Mouse (Mus musculus) adrenal gland, adult (tissue): ENCODE data around the gene Cfap46.

ENCODE experiments used
- DNase-seq, 2 experiments: peaks; one replicate each; pipeline ENCODE4 v3.0.0; 2022 to 2023; ENCODE audit warnings: low spot score in 1 of 2; ENCODE audit not compliant: inconsistent age in 2 of 2

Cfap46 gene

DNA sequence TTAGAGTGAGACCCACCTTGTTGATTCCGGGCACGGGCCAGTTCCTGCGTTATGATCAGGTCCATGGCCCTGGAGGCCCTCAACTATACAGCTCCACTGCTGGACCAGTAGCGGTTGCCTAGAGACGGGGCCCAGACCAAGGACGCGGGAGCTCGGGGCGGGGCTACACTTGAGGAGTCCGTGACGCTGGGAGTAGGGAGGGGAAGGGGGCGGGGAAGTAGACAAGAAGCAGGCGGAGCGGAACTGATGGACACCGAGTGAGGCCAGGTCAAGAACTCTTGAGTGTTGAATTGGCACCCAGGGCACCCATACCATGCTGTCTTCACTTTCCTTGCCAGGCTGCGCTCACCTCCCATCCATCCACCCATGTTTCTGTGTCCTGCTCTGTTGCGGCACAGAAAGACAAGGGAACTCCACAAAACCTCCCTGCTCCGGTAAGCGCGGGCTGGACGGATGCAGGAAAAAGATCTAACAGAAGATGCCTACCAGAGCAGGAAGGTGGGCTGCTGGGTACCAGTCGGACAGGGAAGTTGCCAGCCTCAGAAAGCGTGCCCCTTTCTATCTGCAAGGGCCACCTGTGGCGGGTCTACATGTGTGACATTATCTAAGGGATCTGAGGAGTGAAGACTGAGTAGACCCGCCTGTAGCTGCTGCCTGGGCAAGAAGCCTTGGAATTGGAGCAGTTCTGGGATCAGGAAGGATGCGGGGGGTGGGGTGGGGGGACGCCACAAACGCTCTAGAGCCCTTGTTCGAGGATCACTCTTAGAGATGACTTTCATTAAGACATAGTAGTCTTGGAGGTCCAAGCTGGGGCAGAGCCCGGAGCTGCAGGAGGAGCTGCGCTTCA lies at the start of gene Cfap46:
Gene Cfap46, minus strand, starts transcription at position 112 of the 847 bp plus-strand sequence.
- DNase-seq = peak; percentile 92 to 97

DNA sequence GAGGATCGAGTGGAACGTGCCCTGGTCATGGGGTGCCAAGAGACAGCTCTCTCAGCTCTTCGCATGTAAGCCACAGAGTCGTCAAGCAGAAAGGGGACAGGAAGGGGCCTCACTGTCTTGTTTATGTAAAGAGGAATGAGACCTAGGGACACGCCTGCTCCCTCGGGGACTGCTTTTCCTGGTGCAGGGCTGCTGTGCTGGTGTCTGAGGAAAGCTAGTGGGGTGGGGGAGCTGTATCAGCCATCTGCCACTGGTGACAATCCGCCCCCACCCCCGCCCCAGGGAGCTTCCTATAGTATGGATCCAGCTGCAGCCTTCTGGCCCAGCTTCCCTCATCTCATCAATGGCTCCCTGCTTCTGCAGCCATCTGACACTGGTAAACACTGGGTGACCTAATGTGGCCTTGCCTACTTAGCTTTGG lies 47.7 kb upstream of the Cfap46 start:
- no peak for DNase-seq

DNA sequence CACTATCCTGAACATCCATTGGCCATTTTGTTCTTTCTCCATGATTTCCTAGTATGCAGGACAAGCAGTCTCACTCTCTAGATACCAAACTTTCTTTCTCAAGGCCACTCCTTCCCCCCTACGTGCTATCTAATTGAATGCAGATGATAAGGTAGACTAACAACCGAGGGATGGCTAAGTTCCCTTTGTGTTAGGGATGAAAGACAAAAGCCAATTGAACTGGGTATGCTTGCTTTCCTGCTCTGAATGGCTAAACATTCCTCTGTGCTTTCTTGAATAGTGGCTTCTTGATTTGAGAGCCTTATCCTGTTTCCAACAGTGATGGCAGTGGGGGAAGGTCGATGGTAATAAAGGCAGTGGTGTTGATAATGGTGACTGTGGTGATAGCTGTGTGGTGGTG lies 43.5 kb upstream of the Cfap46 start:
- no peak for DNase-seq

DNA sequence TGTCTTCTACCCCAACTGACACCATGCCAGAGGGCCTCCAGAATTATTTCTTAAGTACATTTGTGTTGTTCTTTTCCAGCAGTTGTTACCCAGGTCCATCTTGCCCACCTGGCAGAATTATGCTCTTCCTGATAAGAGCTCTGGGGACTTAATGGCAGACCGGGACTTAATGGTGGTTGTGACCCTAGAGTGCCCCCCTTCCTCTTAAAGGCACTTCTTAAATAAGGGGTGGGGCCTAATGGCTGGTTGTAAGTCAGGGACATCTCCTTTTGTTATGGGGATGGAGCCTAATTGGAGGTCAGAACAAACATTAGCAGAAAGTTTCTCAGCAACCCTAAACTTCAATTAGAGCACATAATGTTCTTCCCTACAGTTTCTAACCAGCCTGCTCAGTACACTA lies 42.0 kb upstream of the Cfap46 start:
- DNase-seq = no peak

DNA sequence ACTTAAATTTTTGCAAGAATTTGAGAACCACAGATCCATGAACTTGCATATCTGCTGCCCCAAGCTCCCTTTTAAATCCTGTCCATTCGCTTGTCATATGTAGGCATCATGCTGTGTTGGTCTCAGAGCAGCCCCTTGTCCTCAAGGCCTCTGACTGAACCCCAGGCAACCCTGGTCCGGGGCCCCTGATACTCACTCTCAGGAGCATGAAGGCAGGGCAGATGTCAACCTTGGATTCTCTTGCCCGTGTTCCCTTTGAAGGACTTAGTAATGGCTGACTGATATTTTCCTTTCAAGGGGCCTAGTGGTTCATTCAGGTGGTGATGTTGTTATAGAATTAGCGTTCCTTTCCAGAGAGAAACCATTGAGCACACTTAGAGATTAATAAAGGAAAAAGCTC lies 40.4 kb upstream of the Cfap46 start:
- DNase-seq = no peak

DNA sequence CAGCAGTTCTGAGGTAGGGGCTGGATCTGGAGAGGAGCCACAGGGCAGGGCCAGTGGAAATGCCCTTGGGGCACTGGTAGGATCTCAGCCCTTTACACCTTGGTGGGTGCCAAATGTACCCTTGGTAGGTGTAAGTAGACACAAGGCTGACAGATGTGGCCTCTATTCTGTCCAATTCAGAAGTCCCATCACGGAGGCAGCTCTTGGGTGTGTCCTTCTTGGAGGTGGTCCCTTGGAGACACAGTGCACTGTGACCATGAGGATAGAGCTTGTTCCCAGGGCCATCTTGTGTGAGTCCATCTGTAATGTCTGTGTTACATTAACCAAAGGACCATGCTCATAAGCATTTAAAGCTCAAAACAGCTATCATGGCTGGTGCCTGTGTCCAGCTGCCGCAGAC lies 37.6 kb upstream of the Cfap46 start:
- no peak for DNase-seq

DNA sequence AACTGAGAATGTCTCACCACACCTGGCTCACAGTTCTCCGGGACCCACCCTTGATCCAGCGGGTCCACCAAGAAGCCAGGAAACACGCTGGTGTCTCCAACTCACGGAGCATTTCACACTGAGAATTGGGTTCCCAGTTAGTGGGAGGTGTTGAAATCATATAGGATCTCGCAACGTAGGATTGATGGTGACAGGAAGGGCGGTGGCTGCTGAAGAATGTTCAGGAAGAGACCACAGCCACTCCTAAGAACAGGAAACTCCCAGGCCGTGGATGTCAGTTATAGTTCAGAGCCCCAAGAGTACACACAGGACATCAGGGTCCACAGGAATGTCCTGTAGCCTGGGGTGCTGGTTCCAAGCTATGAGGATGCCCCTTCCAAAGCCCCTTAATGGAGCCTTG lies 34.2 kb upstream of the Cfap46 start:
- no peak for DNase-seq

DNA sequence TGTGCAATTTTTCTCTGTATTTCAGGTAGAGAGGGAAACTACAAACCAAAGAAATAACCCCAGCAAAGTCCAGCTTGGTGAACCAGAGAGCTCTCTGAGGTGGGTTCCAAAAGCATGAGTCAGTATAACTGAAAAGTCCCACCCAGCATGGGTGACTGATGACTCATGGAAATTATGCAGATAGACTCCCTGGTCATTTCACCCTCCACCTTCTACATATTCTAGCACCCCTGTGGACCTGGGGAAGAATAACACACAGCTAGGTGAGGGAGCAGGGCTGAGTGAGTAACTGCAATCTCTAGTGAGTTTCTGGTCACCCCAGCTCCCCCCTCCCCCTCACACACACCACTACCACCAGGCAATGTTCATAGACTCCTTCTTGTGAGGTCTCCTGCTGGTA lies 28.2 kb upstream of the Cfap46 start:
- no peak for DNase-seq

DNA sequence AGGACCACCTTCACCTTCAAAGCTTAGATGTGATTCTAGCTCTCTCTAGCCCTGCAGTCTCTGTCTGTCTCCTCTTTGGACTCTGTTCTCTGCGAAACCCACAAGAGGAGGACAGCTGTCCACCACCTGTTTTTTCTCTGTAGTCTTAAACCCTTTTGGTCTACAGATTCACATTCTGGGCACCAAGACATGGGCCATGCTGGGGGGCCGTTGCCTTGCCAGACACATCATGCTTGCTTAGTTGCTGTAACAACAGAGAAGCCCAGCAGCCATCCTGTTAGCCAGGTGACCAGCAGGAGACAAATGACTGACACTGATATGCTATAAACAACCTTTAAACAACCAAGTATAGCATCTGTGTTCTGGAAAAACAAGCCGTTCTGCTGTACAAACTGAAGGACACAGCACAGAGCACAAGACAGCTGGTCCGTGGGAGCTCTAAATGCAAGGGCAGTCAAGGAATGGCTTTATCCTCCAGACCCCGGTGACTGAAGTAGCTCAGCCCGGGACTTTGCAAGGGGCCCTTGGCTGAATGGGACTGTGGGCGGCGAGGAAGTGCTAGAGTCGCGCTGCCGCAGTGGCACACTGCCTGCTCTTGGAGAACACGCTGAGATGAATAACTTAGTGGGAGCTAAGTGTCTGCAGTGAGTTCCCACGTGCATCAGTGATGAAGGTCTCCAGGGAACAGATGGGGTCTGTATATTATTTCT lies 22.9 kb upstream of the Cfap46 start:
- DNase-seq = no peak

DNA sequence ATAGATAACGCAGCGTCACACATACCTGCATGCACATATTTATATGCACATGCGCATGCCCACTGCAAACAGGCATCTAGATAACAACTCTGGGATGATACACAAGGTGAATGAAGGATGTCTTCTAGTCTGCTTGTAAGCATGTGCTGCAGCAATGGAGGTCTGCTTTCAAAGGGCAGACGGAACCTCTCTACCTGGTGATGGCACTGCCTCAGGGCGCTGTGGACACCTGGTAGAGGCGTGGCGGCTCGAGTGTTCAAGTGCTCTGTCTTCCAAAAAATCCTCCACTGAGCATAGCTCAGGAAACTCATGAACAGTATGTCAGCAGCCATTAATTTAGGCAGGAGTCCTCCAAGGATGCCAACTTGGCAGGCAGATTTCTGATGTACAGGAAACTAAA lies 22.2 kb upstream of the Cfap46 start:
- DNase-seq = no peak

DNA sequence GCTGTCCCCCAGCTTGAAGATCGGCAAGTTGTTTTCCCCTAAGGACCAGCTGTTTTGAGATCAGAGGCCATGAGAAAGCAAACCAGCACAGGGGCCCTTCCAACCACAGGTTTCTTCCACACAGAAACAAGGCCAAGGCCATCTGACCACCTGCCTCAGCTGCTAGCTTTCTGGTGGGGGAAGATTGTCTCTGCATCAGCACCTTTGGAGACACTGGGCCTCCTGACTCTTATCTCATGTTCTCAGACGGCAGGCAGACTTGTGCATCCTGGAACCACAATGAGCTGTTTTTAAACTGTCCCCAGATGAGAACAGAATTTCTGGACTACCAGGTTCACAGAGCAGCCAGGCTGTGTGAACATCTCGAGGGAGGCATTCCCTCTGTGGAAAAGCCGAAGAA lies 21.5 kb upstream of the Cfap46 start:
- DNase-seq = no peak

DNA sequence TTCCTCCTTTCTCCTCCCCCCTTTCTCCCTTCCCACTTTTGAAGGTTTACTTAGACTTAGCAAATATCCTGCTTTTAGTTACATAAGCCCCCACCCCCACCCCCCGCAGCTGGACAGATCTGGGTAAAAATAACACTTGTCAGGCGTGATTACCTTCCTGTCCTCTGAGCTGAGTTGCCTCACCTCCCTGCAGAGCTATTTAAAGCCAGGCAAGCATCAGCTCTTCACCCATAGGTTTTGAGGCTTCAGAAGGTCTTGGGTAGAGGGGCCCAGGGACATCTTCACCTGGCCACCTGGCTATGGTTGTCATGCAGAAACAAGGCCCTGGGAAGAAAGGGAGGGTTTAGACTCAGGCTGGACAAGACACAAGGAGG lies 20.2 kb upstream of the Cfap46 start:
- no peak for DNase-seq

DNA sequence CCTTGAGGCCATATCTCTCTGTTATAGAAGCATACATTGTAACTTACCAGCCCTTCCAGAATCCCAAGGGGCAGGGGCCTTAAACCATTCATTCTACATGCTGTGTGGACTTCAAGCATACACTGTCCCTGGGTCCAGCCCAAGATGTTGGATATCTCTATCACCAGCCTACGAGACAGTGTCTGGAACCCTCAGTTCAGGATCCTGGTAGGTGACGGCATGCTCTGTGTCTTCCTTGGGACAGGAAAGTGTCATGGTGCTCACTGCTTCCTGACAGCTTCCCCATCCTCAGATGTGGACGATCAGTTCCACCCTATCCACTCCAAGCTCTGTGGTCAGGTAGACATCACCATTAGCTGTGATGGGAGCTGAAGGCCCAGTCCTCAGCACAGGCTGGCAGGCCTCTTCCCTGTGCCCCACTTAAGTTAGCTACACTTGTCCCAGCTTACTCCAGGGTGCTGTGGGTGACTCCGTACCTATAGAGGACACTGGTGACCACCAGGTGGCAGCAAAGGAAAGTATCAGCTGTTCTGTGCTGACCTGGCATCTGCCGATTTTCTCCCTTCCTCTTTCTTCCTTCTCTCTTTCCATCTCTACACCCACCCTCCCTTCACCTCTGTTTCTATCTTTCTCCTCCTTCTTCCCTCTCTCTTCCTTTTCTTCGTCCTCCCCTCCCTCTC lies 19.7 kb upstream of the Cfap46 start:
- peak; percentile 73 to 91 for DNase-seq

DNA sequence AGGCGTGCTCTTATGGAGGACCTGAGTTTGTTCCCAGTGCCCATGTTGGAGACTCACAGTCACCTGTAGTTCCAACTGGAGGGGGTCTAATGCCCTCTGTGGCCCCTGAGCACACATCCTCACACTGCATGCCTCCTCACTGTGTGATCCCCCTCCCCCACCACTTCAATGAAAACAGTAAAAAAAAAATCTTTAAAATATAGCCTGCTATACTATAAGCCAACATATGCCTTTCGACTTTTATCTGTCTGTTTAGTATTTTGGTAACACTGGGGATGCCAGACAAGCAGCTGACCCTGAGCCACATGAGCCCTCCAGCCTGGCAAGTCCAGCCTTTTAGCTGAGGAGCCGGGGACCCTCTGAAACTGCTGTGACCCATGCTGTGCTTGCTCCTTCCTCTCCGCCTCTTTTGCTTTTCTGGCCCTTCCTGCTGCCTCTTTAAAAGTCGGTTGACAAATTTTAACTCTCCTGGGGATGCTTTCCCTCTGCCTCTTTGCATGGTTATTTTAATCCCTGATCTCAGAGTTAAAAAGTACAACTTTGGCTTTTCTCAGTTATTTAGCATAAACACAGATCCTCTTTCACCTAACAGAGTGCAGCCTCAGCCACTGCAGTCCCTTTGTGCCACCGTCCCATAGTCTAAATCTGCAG lies 18.2 kb upstream of the Cfap46 start:
- no peak for DNase-seq

DNA sequence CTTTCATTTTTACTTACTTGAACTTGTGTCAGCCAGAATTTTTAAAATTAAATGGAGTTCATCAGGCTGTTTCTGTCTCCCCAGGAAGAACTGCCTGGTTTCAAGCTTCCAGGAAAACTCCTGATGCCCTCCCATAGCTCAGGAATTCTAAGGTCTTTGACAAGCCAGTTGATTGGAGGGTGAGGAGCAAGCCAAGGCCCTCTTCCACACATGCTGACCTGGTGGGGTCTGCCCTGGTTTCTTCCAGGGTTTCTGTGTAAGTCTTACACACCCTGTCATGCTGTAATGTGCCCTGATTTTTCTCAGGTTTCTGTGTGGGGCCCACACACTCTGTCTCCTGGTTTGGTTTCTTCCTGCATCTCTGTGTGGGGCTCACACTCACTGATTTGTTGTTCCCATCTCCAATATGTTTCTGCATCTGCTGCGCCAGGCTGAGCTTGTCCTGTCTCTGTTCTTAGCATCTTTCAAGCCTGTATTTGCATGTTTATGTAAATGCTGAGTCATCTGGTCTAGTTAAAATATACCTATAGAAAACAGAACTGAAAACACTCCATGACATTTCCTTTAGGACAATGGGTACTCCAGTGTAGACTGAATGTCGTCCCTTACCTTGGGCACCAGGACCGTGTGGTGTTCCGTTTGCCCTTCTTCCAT lies 9.2 kb upstream of the Cfap46 start:
- DNase-seq = no peak

DNA sequence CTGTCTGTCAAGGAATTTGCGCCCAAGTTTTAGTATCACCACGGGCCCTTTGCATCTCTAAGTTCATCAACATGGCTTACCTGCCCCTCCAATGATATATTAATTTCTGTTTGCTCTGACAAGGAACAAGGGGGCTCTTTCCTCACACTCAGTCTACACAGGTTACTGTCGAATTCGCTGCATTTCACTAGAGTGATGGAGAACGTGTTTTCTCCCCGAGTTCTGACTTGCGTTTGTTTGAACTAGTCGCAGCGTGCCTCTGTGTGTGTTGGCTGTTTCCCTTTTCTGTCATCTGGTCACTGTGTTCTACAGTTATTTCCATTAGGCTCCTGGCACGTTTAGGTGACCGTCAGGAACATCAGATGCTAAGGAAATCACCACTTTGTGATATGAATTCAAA lies 8.6 kb upstream of the Cfap46 start:
- DNase-seq = no peak

DNA sequence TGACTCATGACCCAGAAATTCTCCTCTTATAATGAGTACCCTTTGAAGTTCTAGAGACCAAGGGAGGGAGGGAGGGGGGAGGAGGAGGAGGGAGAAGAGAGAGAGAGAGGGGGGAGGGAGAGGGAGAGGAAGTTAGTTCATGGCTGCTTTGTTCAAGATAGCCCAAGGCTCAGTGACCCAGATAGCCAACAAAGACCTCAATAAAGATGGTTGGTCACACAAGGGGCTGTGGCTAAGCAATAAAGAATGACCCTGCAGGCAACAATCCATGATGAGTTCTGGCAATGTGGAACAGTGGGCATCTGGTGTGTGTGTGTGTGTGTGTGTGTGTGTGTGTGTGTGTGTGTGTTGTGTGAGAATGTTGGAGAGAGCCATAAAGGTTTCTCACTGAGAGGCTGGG lies 1.7 kb upstream of the Cfap46 start:
- DNase-seq = no peak

DNA sequence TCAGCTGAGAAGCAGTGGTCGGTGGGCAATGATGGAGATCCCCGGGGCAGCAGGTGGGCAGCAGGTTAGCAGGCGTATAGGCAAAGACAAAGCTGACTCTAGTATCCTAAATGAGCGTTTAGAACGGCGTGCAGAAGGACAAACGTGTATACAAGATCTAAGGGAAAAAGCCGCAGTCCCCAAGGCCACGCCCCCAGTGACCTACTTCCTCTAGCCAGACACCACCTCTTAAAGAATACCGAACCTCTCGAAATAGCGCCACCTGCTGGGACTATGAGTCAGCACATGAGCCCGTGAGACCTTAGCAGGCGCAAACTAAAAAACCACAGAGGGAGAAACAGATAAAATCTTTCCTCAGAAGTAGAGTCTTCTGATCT lies 924 bp upstream of the Cfap46 start:
- peak; percentile 91 to 97 for DNase-seq

DNA sequence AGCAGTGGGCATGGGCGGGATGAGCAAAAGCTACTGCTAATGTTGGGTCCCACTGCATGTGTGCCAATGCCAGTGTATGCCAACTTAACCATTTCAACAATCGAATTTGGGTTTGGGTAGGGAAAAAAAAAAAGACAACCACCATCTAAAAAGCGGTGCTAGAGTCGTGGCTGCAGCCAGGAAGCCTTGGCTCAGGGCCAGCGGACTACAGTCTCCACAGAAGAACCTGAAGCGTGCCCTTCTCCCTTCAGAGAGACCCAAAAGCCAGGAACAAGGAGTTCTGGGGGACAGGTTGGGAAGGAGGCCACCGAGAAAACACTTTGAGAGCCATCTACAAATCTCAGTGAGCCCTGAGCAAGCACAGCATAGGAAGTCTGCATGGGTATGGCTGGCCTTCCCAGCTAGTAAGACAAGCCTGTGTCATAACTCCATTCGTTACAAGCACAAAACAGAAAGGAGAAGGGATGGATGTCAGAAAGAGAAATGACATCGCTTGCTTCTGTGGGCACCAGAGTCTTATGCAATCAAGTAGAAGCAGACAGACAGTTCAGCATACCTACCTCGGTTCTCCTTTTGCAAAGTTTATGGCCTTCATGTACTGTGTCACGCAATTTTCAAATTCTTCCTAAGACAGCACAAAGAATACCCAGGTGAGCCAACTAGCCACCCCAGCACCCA lies 1.6 kb downstream of the Cfap46 start:
- DNase-seq = peak in 1 of 2 experiments; percentile 31

DNA sequence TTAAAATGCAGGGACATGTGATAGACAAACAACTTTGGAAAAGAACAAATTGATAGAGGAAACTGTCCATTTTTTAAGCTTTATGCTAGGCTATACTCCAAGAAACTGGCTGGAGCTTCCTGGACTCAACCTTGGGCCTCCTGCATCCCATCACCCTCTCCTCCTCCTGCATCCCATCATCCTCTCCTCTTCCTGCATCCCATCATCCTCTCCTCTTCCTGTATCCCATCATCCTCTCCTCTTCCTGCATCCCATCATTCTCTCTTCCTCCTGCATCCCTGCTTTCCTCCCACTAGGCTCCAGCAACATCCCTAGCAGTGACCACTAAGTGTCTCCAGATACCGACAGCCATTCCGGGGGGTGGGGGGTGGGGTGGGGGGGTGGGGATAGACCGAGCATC lies 7.2 kb downstream of the Cfap46 start:
- DNase-seq = no peak

DNA sequence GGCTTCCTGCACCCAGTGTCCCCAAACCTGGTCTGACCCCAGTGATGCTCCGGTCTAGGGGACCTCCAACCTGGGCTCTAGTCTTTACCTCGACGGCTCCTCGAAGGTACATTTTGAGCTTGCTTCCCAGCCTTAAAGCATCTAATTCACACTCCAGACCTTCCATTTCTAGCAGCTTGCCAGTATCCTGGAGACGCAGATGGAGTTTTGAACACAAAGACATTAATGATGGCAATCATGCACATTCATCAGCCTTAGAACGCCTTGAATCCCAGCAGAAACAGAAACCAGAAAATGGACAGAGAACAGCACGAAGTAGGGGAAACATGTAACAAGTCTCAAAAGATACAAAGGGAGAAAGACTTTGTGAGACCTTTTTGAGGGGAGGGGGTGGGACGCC lies 16.7 kb downstream of the Cfap46 start:
- no peak for DNase-seq
